25 mouse cellular contexts compared by ENCODE assay signal in genomic region chr4:43342443-43342842, GRCm38 (mm10).
"Had no signal": no experiment of that assay in that cellular context is flagged by ENCODE, and none has a peak within 500 bp of the region (broad histone marks: within the 10 kb centered on the region; RNA-seq: fewer than 3 reads in every experiment).

No protein-coding gene starts in this region.

- H3K4me1 ChIP-seq: limb, embryonic 10.5 days; limb, embryonic 13.5 days; liver, embryonic 12.5 days; liver, embryonic 15.5 days; lung, embryonic 15.5 days; midbrain, embryonic 13.5 days; neural tube, embryonic 13.5 days had no signal

- H3K9me3 ChIP-seq: limb, embryonic 10.5 days; liver, embryonic 12.5 days; liver, embryonic 15.5 days; lung, embryonic 15.5 days; midbrain, embryonic 10.5 days; midbrain, embryonic 13.5 days; neural tube, embryonic 13.5 days had no signal

- H3K36me3 ChIP-seq: limb, embryonic 10.5 days; limb, embryonic 13.5 days; liver, embryonic 12.5 days; liver, embryonic 15.5 days; lung, embryonic 15.5 days; midbrain, embryonic 10.5 days; midbrain, embryonic 13.5 days; neural tube, embryonic 13.5 days had no signal

- ATAC-seq: liver, embryonic 12.5 days; midbrain, embryonic 13.5 days; midbrain, embryonic 16.5 days had no signal

- H3K27me3 ChIP-seq: liver, embryonic 12.5 days; liver, embryonic 15.5 days; lung, embryonic 15.5 days; midbrain, embryonic 13.5 days; neural tube, embryonic 13.5 days had no signal

- H3K4me2 ChIP-seq: limb, embryonic 13.5 days; liver, embryonic 12.5 days; liver, embryonic 15.5 days; lung, embryonic 15.5 days; midbrain, embryonic 13.5 days; neural tube, embryonic 13.5 days had no signal

- H3K9ac ChIP-seq: limb, embryonic 13.5 days; liver, embryonic 12.5 days; liver, embryonic 15.5 days; lung, embryonic 15.5 days; midbrain, embryonic 13.5 days; neural tube, embryonic 13.5 days had no signal

- H3K4me3 ChIP-seq: layer of hippocampus, adult 2 months; limb, embryonic 10.5 days; limb, embryonic 13.5 days; liver, embryonic 12.5 days; liver, embryonic 15.5 days; lung, embryonic 15.5 days; megakaryocyte, embryonic 14.5 days; midbrain, embryonic 10.5 days; midbrain, embryonic 13.5 days; myocyte; neural tube, embryonic 13.5 days had no signal

- DNase-seq: kidney, postnatal 25 days; layer of hippocampus, adult 9-11 months; liver; lung, adult 18-20 months; lung, postnatal 10 days; lung, postnatal 36 days; right cerebral cortex, adult 18-20 months; right cerebral cortex, postnatal 14 days; right cerebral cortex, postnatal 4 days; thymus, adult 2 months; thymus, postnatal 14 days; thymus, postnatal 4 days had no signal

- H3K27ac ChIP-seq: kidney, postnatal 0 days; layer of hippocampus, adult 2 months; limb, embryonic 10.5 days; limb, embryonic 13.5 days; liver, embryonic 12.5 days; liver, embryonic 15.5 days; lung, embryonic 15.5 days; midbrain, embryonic 10.5 days; midbrain, embryonic 13.5 days; neural tube, embryonic 13.5 days had no signal
